Mouse (Mus musculus) midbrain, embryonic 11.5 days (tissue): Measurements from ENCODE around the gene D430019H16Rik. TPM values are rescaled to one million over a fixed set of nuclear protein-coding genes. Genes with fewer than 3 reads are reported as not detected.

Experiments used
- ATAC-seq: fragments of 200-750 bp; cut with Nextera tagmentation; 2 replicates; pipeline ENCODE4 v1.8.0; 2017; ENCODE audit warnings: moderate TSS enrichment, moderate library complexity; ENCODE audit not compliant: low FRiP score
- DNase-seq: peaks from one replicate; pipeline ENCODE4 v3.0.0; 2015; ENCODE audit warnings: low spot score; ENCODE audit errors: missing footprints
- H3K27ac ChIP-seq: fragments of 300-500 bp; sonication (generic); 2 replicates; pipeline ENCODE4 v1.5.1; 2014; ENCODE audit warnings: low read depth, low read length
- H3K27me3 ChIP-seq: fragments of 300-500 bp; sonication (generic); 2 replicates; pipeline ENCODE4 v1.6.1; 2014; ENCODE audit warnings: mild to moderate bottlenecking, low read length, moderate library complexity, mixed read lengths; ENCODE audit not compliant: control insufficient read depth, insufficient read depth
- H3K36me3 ChIP-seq: fragments of 300-500 bp; sonication (generic); 2 replicates; pipeline ENCODE4 v1.6.1; 2014; ENCODE audit warnings: mild to moderate bottlenecking, low read length, moderate library complexity, mixed read lengths; ENCODE audit not compliant: control insufficient read depth, insufficient read depth
- H3K4me1 ChIP-seq: fragments of 300-500 bp; sonication (generic); 2 replicates; pipeline ENCODE4 v1.6.1; 2014; ENCODE audit warnings: low read length; ENCODE audit not compliant: control insufficient read depth, insufficient read depth
- H3K4me2 ChIP-seq: fragments of 300-500 bp; sonication (generic); 2 replicates; pipeline ENCODE4 v1.6.1; 2014; ENCODE audit warnings: mild to moderate bottlenecking, moderate library complexity
- H3K4me3 ChIP-seq: fragments of 300-500 bp; sonication (generic); 2 replicates; pipeline ENCODE4 v1.5.1; 2014; ENCODE audit warnings: low read depth, low read length
- H3K9ac ChIP-seq: fragments of 300-500 bp; sonication (generic); 2 replicates; pipeline ENCODE4 v1.6.1; 2014; ENCODE audit warnings: low read length
- H3K9me3 ChIP-seq: fragments of 300-500 bp; sonication (generic); 2 replicates; pipeline ENCODE4 v1.6.1; 2016; ENCODE audit warnings: low read length; ENCODE audit not compliant: control insufficient read depth
- WGBS: fragments of 180-500 bp; shearing (Covaris S2); extraction: QIAGEN DNeasy Blood & Tissue Kit; methylation state at CpG from one replicate; pipeline ENCODE4 v1.1.7; 2014; 5-methylcytosine and 5-hydroxymethylcytosine counted together
- polyA plus RNA-seq: library from polyadenylated mRNA; unstranded; fragments of >200 nt; fragmentation: Nextera tagmentation; extraction: Ambion mirVana; gene quantifications from 2 replicates; pipeline ENCODE4 v1.2.1, GENCODE M21; 2014

The D430019H16Rik gene
- polyA plus RNA-seq, 1 experiment from 2014 or later: 6.4 TPM

- Histone ChIP-seq H3K36me3 (no peaks in the 10 kb centered on the region), H3K9ac (no peak overlapping the region), H3K27ac (no peak overlapping the region), H3K27me3 (no peaks in the 10 kb centered on the region), H3K4me3 (no peak overlapping the region), H3K9me3 (no peaks in the 10 kb centered on the region), H3K4me2 (no peak overlapping the region), H3K4me1 (no peaks in the 10 kb centered on the region)
- no peak for DNase-seq
- no peak for ATAC-seq
- 77% methylated on average over 6 of the region's 6 CpGs for WGBS
Measured at GRCm38 (mm10) chr12:105439976-105440375, 13.7 kb upstream of the D430019H16Rik start.

GRCm38 (mm10) chr12:105443569-105443968, 10.1 kb upstream of the D430019H16Rik start:
- 76% methylated on average over 5 of the region's 5 CpGs for WGBS
- H3K4me3 ChIP-seq: no peak overlapping the region
- H3K9ac ChIP-seq: no peak overlapping the region
- no peaks in the 10 kb centered on the region for H3K36me3 ChIP-seq
- no peaks in the 10 kb centered on the region for H3K27me3 ChIP-seq
- H3K9me3 ChIP-seq: no peaks in the 10 kb centered on the region
- ATAC-seq (no peak), DNase-seq (no peak)
- H3K4me1 ChIP-seq: no peaks in the 10 kb centered on the region
- no peak overlapping the region for H3K4me2 ChIP-seq
- no peak overlapping the region for H3K27ac ChIP-seq

GRCm38 (mm10) chr12:105445767-105446166, 7.9 kb upstream of the D430019H16Rik start:
- no peaks in the 10 kb centered on the region for H3K9me3 ChIP-seq
- H3K27me3 ChIP-seq: no peaks in the 10 kb centered on the region
- H3K4me1 ChIP-seq: no peaks in the 10 kb centered on the region
- no peak overlapping the region for H3K4me2 ChIP-seq
- H3K36me3 ChIP-seq: no peaks in the 10 kb centered on the region
- DNase-seq (no peak), ATAC-seq (no peak)
- WGBS: 84% methylated on average over 6 of the region's 6 CpGs
- H3K4me3 ChIP-seq: no peak overlapping the region
- H3K27ac ChIP-seq: no peak overlapping the region
- H3K9ac ChIP-seq: no peak overlapping the region

- Histone ChIP-seq H3K9me3 (no peaks in the 10 kb centered on the region), H3K36me3 (no peaks in the 10 kb centered on the region), H3K4me1 (no peaks in the 10 kb centered on the region), H3K4me2 (no peak overlapping the region), H3K4me3 (no peak overlapping the region), H3K27me3 (no peaks in the 10 kb centered on the region), H3K27ac (no peak overlapping the region), H3K9ac (no peak overlapping the region)
- ATAC-seq (no peak), DNase-seq (no peak)
- 80% methylated on average over 4 of the region's 4 CpGs for WGBS
Measured at GRCm38 (mm10) chr12:105449239-105449638, 4.4 kb upstream of the D430019H16Rik start.

- H3K36me3 ChIP-seq: no peaks in the 10 kb centered on the region
- peak overlapping the region; percentile 87 for H3K9ac ChIP-seq
- DNase-seq: peak; percentile 95
- peak overlapping the region; percentile 85 for H3K4me2 ChIP-seq
- peak; percentile 79 for ATAC-seq
- no peaks in the 10 kb centered on the region for H3K27me3 ChIP-seq
- H3K4me1 ChIP-seq: peaks cover 9% of the 10 kb centered on the region
- peak overlapping the region; percentile 71 for H3K4me3 ChIP-seq
- 5% methylated on average over 21 of the region's 21 CpGs for WGBS
- H3K27ac ChIP-seq: peak overlapping the region; percentile 54
- no peaks in the 10 kb centered on the region for H3K9me3 ChIP-seq
Measured at GRCm38 (mm10) chr12:105454258-105455062, 804 bp downstream of the D430019H16Rik start.

- DNase-seq (peak; percentile 91), ATAC-seq (peak; percentile 43)
- no peaks in the 10 kb centered on the region for H3K9me3 ChIP-seq
- no peaks in the 10 kb centered on the region for H3K27me3 ChIP-seq
- 9% methylated on average over 4 of the region's 4 CpGs for WGBS
- H3K4me3 ChIP-seq: peak overlapping the region; percentile 71
- H3K27ac ChIP-seq: no peak overlapping the region
- H3K4me2 ChIP-seq: peak overlapping the region; percentile 85
- peaks cover 9% of the 10 kb centered on the region for H3K4me1 ChIP-seq
- peak overlapping the region; percentile 87 for H3K9ac ChIP-seq
- no peaks in the 10 kb centered on the region for H3K36me3 ChIP-seq
Measured at GRCm38 (mm10) chr12:105455063-105455559, 1.5 kb downstream of the D430019H16Rik start.

- WGBS: 88% methylated on average over 6 of the region's 6 CpGs
- Histone ChIP-seq H3K9me3 (no peaks in the 10 kb centered on the region), H3K4me1 (peaks cover 9% of the 10 kb centered on the region), H3K27ac (no peak overlapping the region), H3K36me3 (no peaks in the 10 kb centered on the region), H3K9ac (no peak overlapping the region), H3K4me3 (no peak overlapping the region), H3K4me2 (no peak overlapping the region), H3K27me3 (no peaks in the 10 kb centered on the region)
- ATAC-seq: no peak
- no peak for DNase-seq
Measured at GRCm38 (mm10) chr12:105458791-105459190, 5.1 kb downstream of the D430019H16Rik start.

GRCm38 (mm10) chr12:105461066-105461465, 7.4 kb downstream of the D430019H16Rik start:
- H3K4me2 ChIP-seq: no peak overlapping the region
- no peak overlapping the region for H3K27ac ChIP-seq
- no peak for DNase-seq
- no peak overlapping the region for H3K4me3 ChIP-seq
- H3K9ac ChIP-seq: no peak overlapping the region
- 91% methylated on average over 6 of the region's 6 CpGs for WGBS
- no peaks in the 10 kb centered on the region for H3K27me3 ChIP-seq
- no peaks in the 10 kb centered on the region for H3K9me3 ChIP-seq
- 0 out of 2 replicates have a peak, but pooled peaks cover 2% of the 10 kb centered on the region for H3K4me1 ChIP-seq
- no peaks in the 10 kb centered on the region for H3K36me3 ChIP-seq
- ATAC-seq: no peak

- H3K27ac ChIP-seq: no peak overlapping the region
Measured at GRCm38 (mm10) chr12:105469026-105469425, 15.4 kb downstream of the D430019H16Rik start.

More at GRCm38 (mm10) chr12:105469026-105469425, 15.4 kb downstream of the D430019H16Rik start:
- no peak overlapping the region for H3K4me3 ChIP-seq
- no peaks in the 10 kb centered on the region for H3K27me3 ChIP-seq
- 89% methylated on average over 8 of the region's 8 CpGs for WGBS
- no peaks in the 10 kb centered on the region for H3K36me3 ChIP-seq
- H3K9ac ChIP-seq: no peak overlapping the region
- no peak overlapping the region for H3K4me2 ChIP-seq
- DNase-seq (no peak), ATAC-seq (no peak)
- H3K4me1 ChIP-seq: peaks cover 8% of the 10 kb centered on the region
- H3K9me3 ChIP-seq: no peaks in the 10 kb centered on the region
